Mouse (Mus musculus) cerebellum, adult 18-20 months (tissue): ENCODE results near the gene Ntf5.

Experiments used
- DNase-seq, 2 experiments: peaks; one replicate each; pipeline ENCODE4 v3.0.0; 2021

The Ntf5 gene

DNA sequence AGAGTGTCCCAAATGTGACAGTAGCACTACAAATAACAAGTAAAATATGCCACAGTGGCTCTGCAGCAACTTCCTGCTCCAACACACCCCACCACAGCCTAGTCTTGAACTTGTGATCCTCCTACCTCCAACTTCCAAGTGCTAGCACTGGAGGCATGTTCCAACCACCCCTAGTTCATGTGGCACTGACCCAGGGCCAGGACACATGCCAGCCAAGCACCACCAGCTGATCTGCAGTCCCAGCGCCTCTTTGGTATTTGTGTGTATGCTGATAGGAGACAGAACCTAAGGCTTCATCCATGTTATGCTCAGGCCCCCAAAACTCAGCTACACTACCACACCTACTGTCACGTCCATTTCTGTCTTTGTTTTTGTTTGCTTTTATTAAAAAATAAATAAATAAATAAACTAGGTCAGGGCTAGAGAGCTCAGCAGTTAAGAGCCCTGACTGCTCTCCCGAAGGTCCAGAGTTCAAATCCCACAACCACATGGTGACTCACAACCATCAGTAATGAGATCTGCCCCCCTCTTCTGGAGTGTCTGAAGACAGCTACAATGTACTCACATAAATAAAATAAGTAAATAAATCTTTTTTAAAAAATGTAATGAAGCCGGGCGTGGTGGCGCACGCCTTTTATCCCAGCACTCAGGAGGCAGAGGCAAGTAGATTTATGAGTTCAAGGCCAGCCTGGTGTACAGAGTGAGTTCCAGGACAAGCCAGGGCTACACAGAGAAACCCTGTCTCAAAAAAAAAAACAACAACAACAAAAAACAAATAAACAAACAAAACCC is 50.7 kb downstream of the Ntf5 start:
- DNase-seq = no peak

DNA sequence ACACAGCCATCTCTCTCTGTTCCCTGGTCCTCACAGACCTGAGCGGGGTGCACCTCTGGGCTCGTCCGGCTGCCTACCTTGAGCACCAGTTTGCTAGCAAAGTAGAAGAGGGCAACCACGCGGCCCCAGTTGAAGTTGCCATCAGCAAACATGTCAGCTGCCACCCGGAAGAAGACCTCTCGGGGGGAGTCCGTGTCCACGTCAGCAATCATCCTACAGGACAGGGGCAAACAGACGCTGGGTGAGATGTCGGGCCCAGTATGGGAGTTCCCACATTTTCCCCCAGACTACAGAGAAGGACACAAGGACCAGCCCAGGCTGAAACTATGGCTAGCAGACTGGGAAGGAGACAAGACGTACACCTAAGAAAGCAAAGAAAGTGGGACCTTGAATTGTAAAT is 51.6 kb downstream of the Ntf5 start:
- DNase-seq = peak in 1 of 2 experiments; percentile 21

DNA sequence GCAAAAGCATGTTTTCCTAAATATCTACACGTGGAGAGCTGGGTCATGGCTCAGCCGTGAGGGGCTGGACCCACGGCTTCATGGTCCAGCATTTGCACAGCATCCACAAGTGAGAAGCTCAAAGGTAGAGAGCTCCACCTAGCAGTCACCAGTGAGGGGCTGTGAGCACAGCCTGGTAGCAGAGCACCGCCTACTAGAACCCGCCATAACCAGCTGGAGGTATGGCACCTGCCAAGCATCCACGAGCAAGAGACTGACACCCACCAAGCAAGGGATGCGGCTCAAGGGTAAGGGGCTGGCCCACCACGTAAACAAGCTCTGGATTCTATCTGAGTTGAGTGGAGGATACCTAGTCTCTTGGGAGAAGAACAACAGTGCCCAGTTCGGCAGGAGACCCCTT is 52.1 kb downstream of the Ntf5 start:
- DNase-seq = no peak

DNA sequence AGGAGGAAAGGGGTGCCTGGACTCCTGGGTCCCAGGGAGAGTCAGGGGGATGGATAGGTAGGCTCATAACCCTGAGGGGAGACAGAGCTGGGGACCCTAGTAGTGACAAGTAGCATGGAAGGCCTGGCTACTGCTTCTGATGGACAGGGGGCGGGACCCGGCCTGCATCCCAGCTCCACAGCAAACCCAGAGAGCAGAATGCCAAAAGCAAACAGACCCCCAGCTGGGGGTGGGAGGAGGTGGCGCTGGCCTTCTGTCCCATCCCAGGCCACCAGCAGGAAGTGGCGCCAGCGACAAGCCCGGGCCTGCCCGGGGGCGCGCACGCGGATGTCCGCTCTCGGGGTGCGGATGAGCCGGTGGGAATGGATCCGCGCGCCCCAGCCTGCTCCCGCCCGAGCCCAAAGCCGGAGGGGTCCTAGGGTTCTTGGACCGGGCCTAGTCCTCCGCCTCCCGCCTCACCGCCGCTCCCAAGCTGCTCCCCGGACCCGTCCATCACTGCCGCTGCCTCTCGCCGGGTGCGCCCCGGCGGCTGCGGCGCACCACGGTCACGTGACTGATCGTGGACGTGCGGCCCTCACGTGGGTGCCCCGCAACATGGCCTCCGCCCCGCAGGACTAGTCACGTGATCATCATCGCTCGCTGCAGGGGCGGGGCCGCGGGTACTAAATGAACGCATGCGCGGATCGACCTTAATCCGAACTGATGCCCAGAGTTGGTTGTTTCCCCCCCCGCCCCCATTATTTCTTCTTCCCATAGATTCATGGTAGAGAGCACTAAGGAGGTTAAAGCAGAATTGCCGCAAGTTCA is 53.0 kb downstream of the Ntf5 start, which contains the start of gene Bax:
Bax (minus strand) TSS at position 616 of the 807 bp plus-strand sequence.
- peak; percentile 98 to 99 for DNase-seq
